Mouse (Mus musculus): ENCODE data around the gene Nt5c2. TPM values are rescaled to one million over a fixed set of nuclear protein-coding genes. Genes with fewer than 3 reads are reported as not detected.

Gene Nt5c2
- 79.9 and 87.5 TPM in 2 replicates for total RNA-seq (2017)

- no peak for ATAC-seq (ENCODE audit: extremely low read depth, insufficient number of reproducible peaks, low FRiP score, poor library complexity, severe bottlenecking)
Measured at GRCm38 (mm10) chr19:47014447-47015381, at the start of gene Nt5c2, which contains the start of gene Ina. Gene Nt5c2, minus strand, starts transcription at chr19:47015153. Gene Ina, plus strand, starts transcription at chr19:47014698.

GRCm38 (mm10) chr19:47057684-47058083 lies 42.7 kb upstream of the Nt5c2 start:
- ATAC-seq (ENCODE audit: extremely low read depth, insufficient number of reproducible peaks, low FRiP score, poor library complexity, severe bottlenecking) = no peak

GRCm38 (mm10) chr19:47053471-47053870 lies 38.5 kb upstream of the Nt5c2 start:
- no peak for ATAC-seq (ENCODE audit: extremely low read depth, insufficient number of reproducible peaks, low FRiP score, poor library complexity, severe bottlenecking)

GRCm38 (mm10) chr19:47052927-47053326 lies 38.0 kb upstream of the Nt5c2 start:
- no peak for ATAC-seq (ENCODE audit: extremely low read depth, insufficient number of reproducible peaks, low FRiP score, poor library complexity, severe bottlenecking)

- peak; percentile 88 for ATAC-seq (ENCODE audit: extremely low read depth, insufficient number of reproducible peaks, low FRiP score, poor library complexity, severe bottlenecking)
Measured at GRCm38 (mm10) chr19:47050271-47051032, 35.5 kb upstream of the Nt5c2 start, which contains the start of gene Pcgf6. Gene Pcgf6, minus strand, starts transcription at chr19:47050906.

- ATAC-seq (ENCODE audit: extremely low read depth, insufficient number of reproducible peaks, low FRiP score, poor library complexity, severe bottlenecking) = no peak
Measured at GRCm38 (mm10) chr19:47049840-47050239, 34.9 kb upstream of the Nt5c2 start.

GRCm38 (mm10) chr19:47049061-47049460 lies 34.1 kb upstream of the Nt5c2 start:
- ATAC-seq (ENCODE audit: extremely low read depth, insufficient number of reproducible peaks, low FRiP score, poor library complexity, severe bottlenecking) = no peak

GRCm38 (mm10) chr19:47047236-47047833 lies 32.4 kb upstream of the Nt5c2 start:
- no peak for ATAC-seq (ENCODE audit: extremely low read depth, insufficient number of reproducible peaks, low FRiP score, poor library complexity, severe bottlenecking)

- no peak for ATAC-seq (ENCODE audit: extremely low read depth, insufficient number of reproducible peaks, low FRiP score, poor library complexity, severe bottlenecking)
Measured at GRCm38 (mm10) chr19:47046343-47046742, 31.4 kb upstream of the Nt5c2 start.

GRCm38 (mm10) chr19:47043608-47044007 lies 28.7 kb upstream of the Nt5c2 start:
- no peak for ATAC-seq (ENCODE audit: extremely low read depth, insufficient number of reproducible peaks, low FRiP score, poor library complexity, severe bottlenecking)

- no peak for ATAC-seq (ENCODE audit: extremely low read depth, insufficient number of reproducible peaks, low FRiP score, poor library complexity, severe bottlenecking)
Measured at GRCm38 (mm10) chr19:47040720-47041473, 25.9 kb upstream of the Nt5c2 start.

GRCm38 (mm10) chr19:47036596-47036995 lies 21.6 kb upstream of the Nt5c2 start:
- no peak for ATAC-seq (ENCODE audit: extremely low read depth, insufficient number of reproducible peaks, low FRiP score, poor library complexity, severe bottlenecking)

- no peak for ATAC-seq (ENCODE audit: extremely low read depth, insufficient number of reproducible peaks, low FRiP score, poor library complexity, severe bottlenecking)
Measured at GRCm38 (mm10) chr19:47034916-47035315, 20.0 kb upstream of the Nt5c2 start.

GRCm38 (mm10) chr19:47031770-47032169 lies 16.8 kb upstream of the Nt5c2 start:
- no peak for ATAC-seq (ENCODE audit: extremely low read depth, insufficient number of reproducible peaks, low FRiP score, poor library complexity, severe bottlenecking)

- no peak for ATAC-seq (ENCODE audit: extremely low read depth, insufficient number of reproducible peaks, low FRiP score, poor library complexity, severe bottlenecking)
Measured at GRCm38 (mm10) chr19:47029796-47030195, 14.8 kb upstream of the Nt5c2 start.

GRCm38 (mm10) chr19:47026513-47026912 lies 11.6 kb upstream of the Nt5c2 start:
- no peak for ATAC-seq (ENCODE audit: extremely low read depth, insufficient number of reproducible peaks, low FRiP score, poor library complexity, severe bottlenecking)

GRCm38 (mm10) chr19:47024954-47025353 lies 10.0 kb upstream of the Nt5c2 start:
- ATAC-seq (ENCODE audit: extremely low read depth, insufficient number of reproducible peaks, low FRiP score, poor library complexity, severe bottlenecking) = no peak

- ATAC-seq (ENCODE audit: extremely low read depth, insufficient number of reproducible peaks, low FRiP score, poor library complexity, severe bottlenecking) = no peak
Measured at GRCm38 (mm10) chr19:47023546-47023945, 8.6 kb upstream of the Nt5c2 start.

- no peak for ATAC-seq (ENCODE audit: extremely low read depth, insufficient number of reproducible peaks, low FRiP score, poor library complexity, severe bottlenecking)
Measured at GRCm38 (mm10) chr19:47022709-47023108, 7.8 kb upstream of the Nt5c2 start.
